Mouse (Mus musculus) embryonic fibroblast, embryonic 13.5 days (primary cell): ENCODE measurements at regions not wholly inside any gene's neighbourhood (a gene's known extent, or its start where the extent isn't known, plus 50 kb on each side); places are given as distances from the start of the nearest gene placed in this dataset.
A peak's percentile ranks its signal among the peaks of the same experiment; 100 is the strongest.
"Not testable (repeated sequence)": the region's sequence is repeated elsewhere in the genome, so short reads cannot be mapped to it uniquely, and the experiment has no call there.

ENCODE experiments used
- H3K27ac ChIP-seq: 2 replicates; pipeline ENCODE4 v1.5.1; 2012; ENCODE audit warnings: low read length, control low read depth, inconsistent platforms; ENCODE audit not compliant: insufficient read depth
- H3K4me1 ChIP-seq: 2 replicates; pipeline ENCODE4 v1.6.1; 2011; ENCODE audit warnings: low read length; ENCODE audit not compliant: control insufficient read depth, insufficient read depth
- H3K4me3 ChIP-seq: 2 replicates; pipeline ENCODE4 v1.5.1; 2011; ENCODE audit warnings: mild to moderate bottlenecking, control low read depth, low read length; ENCODE audit not compliant: insufficient read depth
- CTCF ChIP-seq: IDR thresholded peaks from 2 replicates; pipeline ENCODE4 v1.5.1; 2011; ENCODE audit warnings: mild to moderate bottlenecking, control low read depth, low read length, moderate library complexity, borderline replicate concordance; ENCODE audit not compliant: insufficient read depth
- POLR2A ChIP-seq: IDR thresholded peaks from 2 replicates; pipeline ENCODE4 v1.6.1; 2011; ENCODE audit warnings: low read depth, mild to moderate bottlenecking, control low read depth, low read length, moderate library complexity

- H3K4me3 ChIP-seq, result no peak overlapping the region
- no peak for TF ChIP-seq POLR2A
- 0 out of 2 replicates have a peak, but pooled peaks have one; percentile 9 for TF ChIP-seq CTCF
- no peak overlapping the region for H3K27ac ChIP-seq
- no peaks in the 10 kb centered on the region for H3K4me1 ChIP-seq
Observed at GRCm38 (mm10) chr1:193496265-193497183, 126.4 kb upstream of the Camk1g start.

- Histone ChIP-seq H3K27ac (no peak overlapping the region), H3K4me1 (no peaks in the 10 kb centered on the region), H3K4me3 (no peak overlapping the region)
- TF ChIP-seq POLR2A, result no peak
- TF ChIP-seq CTCF, result no peak
Observed at GRCm38 (mm10) chr1:193488039-193488438, 117.9 kb upstream of the Camk1g start.

- H3K4me1 ChIP-seq, H3K27ac ChIP-seq, H3K4me3 ChIP-seq: not testable (repeated sequence)
Observed at GRCm38 (mm10) chr1:193486668-193487067, 116.6 kb upstream of the Camk1g start.

GRCm38 (mm10) chr1:193484977-193485376 lies 114.9 kb upstream of the Camk1g start:
- H3K4me1 ChIP-seq, result no peaks in the 10 kb centered on the region
- no peak overlapping the region for H3K4me3 ChIP-seq
- TF ChIP-seq POLR2A (no peak), CTCF (no peak)
- no peak overlapping the region for H3K27ac ChIP-seq

- no peak overlapping the region for H3K27ac ChIP-seq
- H3K4me1 ChIP-seq, result no peaks in the 10 kb centered on the region
- H3K4me3 ChIP-seq, result no peak overlapping the region
- TF ChIP-seq CTCF (no peak), POLR2A (no peak)
Observed at GRCm38 (mm10) chr1:193477298-193477697, 107.2 kb upstream of the Camk1g start.

- no peak overlapping the region for H3K4me3 ChIP-seq
- TF ChIP-seq POLR2A (no peak), CTCF (no peak)
- H3K27ac ChIP-seq, result no peak overlapping the region
Observed at GRCm38 (mm10) chr1:193476805-193477204, 106.7 kb upstream of the Camk1g start.

GRCm38 (mm10) chr1:193466306-193466705 lies 96.2 kb upstream of the Camk1g start:
- no peak overlapping the region for H3K4me3 ChIP-seq
- no peaks in the 10 kb centered on the region for H3K4me1 ChIP-seq
- TF ChIP-seq POLR2A, result no peak
- TF ChIP-seq CTCF, result no peak
- no peak overlapping the region for H3K27ac ChIP-seq

More at GRCm38 (mm10) chr1:193476805-193477204, 106.7 kb upstream of the Camk1g start:
- no peaks in the 10 kb centered on the region for H3K4me1 ChIP-seq

GRCm38 (mm10) chr1:193459735-193460134 lies 89.6 kb upstream of the Camk1g start:
- TF ChIP-seq CTCF (no peak), POLR2A (no peak)
- Histone ChIP-seq H3K27ac (no peak overlapping the region), H3K4me3 (no peak overlapping the region), H3K4me1 (no peaks in the 10 kb centered on the region)

- TF ChIP-seq POLR2A (no peak), CTCF (no peak)
- no peaks in the 10 kb centered on the region for H3K4me1 ChIP-seq
- no peak overlapping the region for H3K27ac ChIP-seq
- no peak overlapping the region for H3K4me3 ChIP-seq
Observed at GRCm38 (mm10) chr1:193457908-193458307, 87.8 kb upstream of the Camk1g start.

- Histone ChIP-seq H3K27ac (no peak overlapping the region), H3K4me3 (no peak overlapping the region)
- no peak for TF ChIP-seq CTCF
- no peak for TF ChIP-seq POLR2A
Observed at GRCm38 (mm10) chr1:193453654-193454053, 83.6 kb upstream of the Camk1g start.

GRCm38 (mm10) chr1:193451471-193452135 lies 81.5 kb upstream of the Camk1g start:
- no peak overlapping the region; the same call in 1 of the 2 replicates for H3K27ac ChIP-seq
- no peak for TF ChIP-seq POLR2A
- TF ChIP-seq CTCF, result no peak
- peaks cover 18% of the 10 kb centered on the region for H3K4me1 ChIP-seq
- no peak overlapping the region for H3K4me3 ChIP-seq

More at GRCm38 (mm10) chr1:193453654-193454053, 83.6 kb upstream of the Camk1g start:
- peaks cover 18% of the 10 kb centered on the region for H3K4me1 ChIP-seq
